Mouse (Mus musculus): ENCODE measurements around the gene Wnt3a.

DNA sequence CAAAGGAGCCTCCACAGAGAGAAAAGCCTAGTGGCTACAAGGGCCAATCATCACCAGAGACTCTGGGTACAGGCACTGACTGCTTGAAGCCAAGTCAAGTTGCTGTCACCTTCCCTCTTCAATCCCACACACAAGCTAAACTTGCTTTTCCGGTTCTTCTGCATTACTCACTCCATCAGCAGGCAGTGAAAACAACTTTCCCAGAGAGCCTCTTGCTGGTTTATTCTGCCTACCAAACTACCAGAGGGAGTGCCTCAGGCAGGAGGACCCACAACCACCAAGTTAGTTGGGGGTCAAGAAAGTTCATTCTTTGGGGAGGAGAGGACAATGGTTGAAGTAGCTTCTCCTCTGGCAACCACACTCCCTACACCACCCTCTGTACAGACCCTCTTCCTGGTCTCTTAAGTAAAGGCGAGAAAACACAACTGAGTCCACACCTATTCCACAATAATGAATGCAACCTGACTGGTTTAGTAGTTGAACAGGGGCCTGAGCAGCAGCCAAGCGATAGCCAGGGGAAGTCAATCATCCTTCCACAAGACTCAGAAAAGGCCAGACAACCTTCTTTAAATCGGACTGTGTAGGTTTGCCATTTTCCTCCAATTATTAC is 72.1 kb downstream of the Wnt3a start:
- TF ChIP-seq CTCF (IDR thresholded peaks at IDR 0.05; ENCODE audit: control insufficient read depth, insufficient read depth, insufficient read length) (no peak), MAX (IDR thresholded peaks at IDR 0.05) (no peak), USF1 (IDR thresholded peaks at IDR 0.05; ENCODE audit: low read depth) (no peak), MYOG (IDR thresholded peaks at IDR 0.05; ENCODE audit: control insufficient read depth, extremely low read depth, insufficient read length) (no peak), CEBPB (IDR thresholded peaks at IDR 0.05; ENCODE audit: low read depth) (no peak), MYOD1 (IDR thresholded peaks at IDR 0.05; ENCODE audit: control insufficient read depth, insufficient read length, low read depth) (no peak)

Data from C2C12 (cell line).